Mouse (Mus musculus) limb, embryonic 14.5 days (tissue): ENCODE measurements around the gene Pus10. TPM values are rescaled to one million over a fixed set of nuclear protein-coding genes. Genes with fewer than 3 reads are reported as not detected.

Experiments
- ATAC-seq: fragments of 200-750 bp; cut with Nextera tagmentation; 2 replicates; pipeline ENCODE4 v1.8.0; 2017; ENCODE audit warnings: low read depth, moderate number of reproducible peaks, moderate TSS enrichment; ENCODE audit not compliant: low FRiP score
- DNase-seq: peaks from one replicate; pipeline ENCODE4 v3.0.0-alpha.2; 2015; ENCODE audit warnings: low spot score
- H3K27ac ChIP-seq: fragments of 300-500 bp; sonication (generic); replicated peaks from 2 replicates; pipeline ENCODE4 v1.5.1; 2014; ENCODE audit warnings: low read depth, mild to moderate bottlenecking, low read length, moderate library complexity, mixed read lengths
- H3K27me3 ChIP-seq: fragments of 300-500 bp; sonication (generic); 2 replicates; pipeline ENCODE4 v1.6.1; 2014; ENCODE audit warnings: low read length, mixed read lengths; ENCODE audit not compliant: control insufficient read depth, insufficient read depth
- H3K36me3 ChIP-seq: fragments of 300-500 bp; sonication (generic); 2 replicates; pipeline ENCODE4 v1.6.1; 2014; ENCODE audit warnings: mild to moderate bottlenecking, low read length, moderate library complexity, mixed read lengths; ENCODE audit not compliant: control insufficient read depth, insufficient read depth
- H3K4me1 ChIP-seq: fragments of 300-500 bp; sonication (generic); 2 replicates; pipeline ENCODE4 v1.6.1; 2014; ENCODE audit warnings: antibody characterized with exemption, low read length, mixed read lengths; ENCODE audit not compliant: control insufficient read depth, insufficient read depth
- H3K4me2 ChIP-seq: fragments of 300-500 bp; sonication (generic); replicated peaks from 2 replicates; pipeline ENCODE4 v1.6.1; 2014; ENCODE audit warnings: low read depth, mild to moderate bottlenecking, low read length, moderate library complexity; ENCODE audit not compliant: severe bottlenecking
- H3K4me3 ChIP-seq: fragments of 300-500 bp; sonication (generic); replicated peaks from 2 replicates; pipeline ENCODE4 v1.5.1; 2014; ENCODE audit warnings: low read length
- H3K9ac ChIP-seq: fragments of 300-500 bp; sonication (generic); 2 replicates; pipeline ENCODE4 v1.6.1; 2014; ENCODE audit warnings: mild to moderate bottlenecking, low read depth, low read length, moderate library complexity; ENCODE audit not compliant: severe bottlenecking
- H3K9me3 ChIP-seq: fragments of 300-500 bp; sonication (generic); 2 replicates; pipeline ENCODE4 v1.6.1; 2016; ENCODE audit warnings: low read length; ENCODE audit not compliant: control insufficient read depth
- POLR2A ChIP-seq: fragments of 200-500 bp; IDR thresholded peaks from 2 replicates; pipeline ENCODE4 v1.8.0; 2012; ENCODE audit warnings: inconsistent platforms, mild to moderate bottlenecking, moderate library complexity, borderline replicate concordance; ENCODE audit not compliant: insufficient read depth, insufficient read length; ENCODE audit errors: extremely low read depth
- WGBS: fragments of 180-500 bp; shearing (Covaris S2); extraction: QIAGEN DNeasy Blood & Tissue Kit; methylation state at CpG from one replicate; pipeline ENCODE4 v1.1.7; 2014; 5-methylcytosine and 5-hydroxymethylcytosine counted together
- polyA plus RNA-seq, 2 experiments: library from polyadenylated mRNA; depleted of rRNA in 1 of 2; stranded (reverse) in 1 of 2; unstranded in 1 of 2; fragments of >200 nt; fragmentation: Nextera tagmentation in 1 of 2; extraction: Ambion mirVana in 1 of 2; gene quantifications; 2 replicates each; pipeline versions ENCODE4 v1.2.1 to v1.2.3; 2012 to 2014

Pus10 gene
- polyA plus RNA-seq, 2 experiments = 14.4 to 23.5 TPM

- H3K27ac ChIP-seq = no peak overlapping the region
- no peaks in the 10 kb centered on the region for H3K27me3 ChIP-seq
- 85% methylated on average over 3 of the region's 3 CpGs for WGBS
- H3K4me2 ChIP-seq = no peak overlapping the region
- H3K9me3 ChIP-seq = no peaks in the 10 kb centered on the region
- H3K4me3 ChIP-seq = no peak overlapping the region
- no peak for TF ChIP-seq POLR2A
- DNase-seq (no peak), ATAC-seq (no peak)
- H3K36me3 ChIP-seq = peaks cover 88% of the 10 kb centered on the region
- no peak overlapping the region for H3K9ac ChIP-seq
- H3K4me1 ChIP-seq = no peaks in the 10 kb centered on the region
Measured at GRCm38 (mm10) chr11:23712299-23712698, 46.8 kb downstream of the Pus10 start.

GRCm38 (mm10) chr11:23718856-23719255, 53.4 kb downstream of the Pus10 start:
- H3K36me3 ChIP-seq = peaks cover 86% of the 10 kb centered on the region
- H3K4me2 ChIP-seq = no peak overlapping the region
- H3K4me3 ChIP-seq = no peak overlapping the region
- H3K27ac ChIP-seq = no peak overlapping the region
- DNase-seq (no peak), ATAC-seq (no peak)
- TF ChIP-seq POLR2A = no peak
- no peaks in the 10 kb centered on the region for H3K4me1 ChIP-seq
- H3K9me3 ChIP-seq = no peaks in the 10 kb centered on the region
- no peak overlapping the region for H3K9ac ChIP-seq
- no peaks in the 10 kb centered on the region for H3K27me3 ChIP-seq
- 94% methylated on average over 2 of the region's 2 CpGs for WGBS

- Histone ChIP-seq H3K4me3 (no peak overlapping the region), H3K4me1 (no peaks in the 10 kb centered on the region), H3K9ac (no peak overlapping the region), H3K27me3 (no peaks in the 10 kb centered on the region), H3K9me3 (no peaks in the 10 kb centered on the region), H3K27ac (no peak overlapping the region), H3K4me2 (no peak overlapping the region), H3K36me3 (peaks cover 82% of the 10 kb centered on the region)
- no peak for ATAC-seq
- DNase-seq = no peak
- TF ChIP-seq POLR2A = no peak
- 84% methylated on average over 3 of the region's 3 CpGs for WGBS
Measured at GRCm38 (mm10) chr11:23719825-23720224, 54.4 kb downstream of the Pus10 start.

- ATAC-seq (no peak), DNase-seq (no peak)
- H3K4me1 ChIP-seq = no peaks in the 10 kb centered on the region
- H3K27me3 ChIP-seq = no peaks in the 10 kb centered on the region
- no peaks in the 10 kb centered on the region for H3K9me3 ChIP-seq
- no peak overlapping the region for H3K9ac ChIP-seq
- peaks cover 77% of the 10 kb centered on the region for H3K36me3 ChIP-seq
- no peak overlapping the region for H3K4me3 ChIP-seq
- H3K27ac ChIP-seq = no peak overlapping the region
- 38% methylated on average over 2 of the region's 2 CpGs for WGBS
- no peak for TF ChIP-seq POLR2A
- H3K4me2 ChIP-seq = no peak overlapping the region
Measured at GRCm38 (mm10) chr11:23722326-23722725, 56.9 kb downstream of the Pus10 start.

GRCm38 (mm10) chr11:23725850-23726249, 60.4 kb downstream of the Pus10 start:
- H3K27ac ChIP-seq = no peak overlapping the region
- no peak for TF ChIP-seq POLR2A
- DNase-seq (peak; percentile 4), ATAC-seq (no peak)
- WGBS = 79% methylated on average over 2 of the region's 2 CpGs
- H3K4me3 ChIP-seq = no peak overlapping the region
- no peak overlapping the region for H3K4me2 ChIP-seq
- peaks cover 57% of the 10 kb centered on the region for H3K36me3 ChIP-seq
- H3K9ac ChIP-seq = no peak overlapping the region
- H3K4me1 ChIP-seq = no peaks in the 10 kb centered on the region
- H3K9me3 ChIP-seq = no peaks in the 10 kb centered on the region
- no peaks in the 10 kb centered on the region for H3K27me3 ChIP-seq

- no peaks in the 10 kb centered on the region for H3K9me3 ChIP-seq
- 65% methylated on average over 2 of the region's 2 CpGs for WGBS
- H3K9ac ChIP-seq = no peak overlapping the region
- DNase-seq (no peak), ATAC-seq (no peak)
- H3K27ac ChIP-seq = no peak overlapping the region
- H3K4me3 ChIP-seq = no peak overlapping the region
- no peak for TF ChIP-seq POLR2A
- H3K4me1 ChIP-seq = no peaks in the 10 kb centered on the region
- H3K27me3 ChIP-seq = no peaks in the 10 kb centered on the region
- no peak overlapping the region for H3K4me2 ChIP-seq
- peaks cover 56% of the 10 kb centered on the region for H3K36me3 ChIP-seq
Measured at GRCm38 (mm10) chr11:23726441-23726840, 61.0 kb downstream of the Pus10 start.
